Mouse (Mus musculus) macrophage (primary cell): Measurements from ENCODE around the gene Alg9. TPM values are rescaled to one million over a fixed set of nuclear protein-coding genes. Genes with fewer than 3 reads are reported as not detected.

Experiments
- H3K27ac ChIP-seq: fragments of 350-480 bp; formaldehyde crosslinking; 2 replicates; pipeline ENCODE4 v1.9.0; 2021
- H3K36me3 ChIP-seq: fragments of 350-480 bp; formaldehyde crosslinking; 2 replicates; pipeline ENCODE4 v1.9.0; 2021; ENCODE audit errors: inconsistent target
- H3K4me3 ChIP-seq: fragments of 350-480 bp; formaldehyde crosslinking; 2 replicates; pipeline ENCODE4 v1.9.0; 2021; ENCODE audit errors: inconsistent target
- H3K79me2 ChIP-seq: fragments of 350-480 bp; formaldehyde crosslinking; 2 replicates; pipeline ENCODE4 v1.9.0; 2021; ENCODE audit errors: inconsistent target
- WGBS: methylation state at CpG from one replicate; pipeline ENCODE4 v1.1.7; 2026; ENCODE audit warnings: inconsistent platforms; ENCODE audit not compliant: missing documents; 5-methylcytosine and 5-hydroxymethylcytosine counted together
- polyA plus RNA-seq: library from polyadenylated mRNA; stranded (reverse); fragments of 250-400 nt; gene quantifications from 3 replicates; pipeline ENCODE4 v1.2.4, GENCODE M21; 2018; ENCODE audit warnings: inconsistent platforms

Alg9 gene
- polyA plus RNA-seq, 1 experiment from 2014 or later: 15.5 TPM

DNA sequence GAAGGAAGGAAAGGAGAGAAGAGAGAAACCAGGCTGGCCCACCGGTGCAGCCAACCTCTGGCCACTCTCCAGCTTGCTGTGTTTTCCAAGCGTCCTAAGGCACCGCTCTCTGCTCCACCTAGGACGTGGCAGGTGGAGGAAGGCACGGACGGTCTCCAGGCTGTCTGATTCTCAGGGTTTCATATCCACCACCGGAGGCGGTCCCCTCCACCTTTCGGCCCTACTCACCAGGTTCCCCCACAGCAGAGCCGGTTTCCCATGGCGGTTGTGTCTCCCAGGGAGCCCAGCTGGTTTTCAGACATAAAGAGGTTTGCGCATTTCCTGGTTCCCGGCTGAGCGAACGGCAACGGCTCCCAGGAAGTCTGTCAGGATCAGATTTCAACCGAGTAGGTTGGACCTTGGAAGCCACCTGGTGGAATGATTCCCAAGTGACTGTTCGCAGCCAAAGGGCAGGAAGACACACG is 28.6 kb upstream of the Alg9 start, which contains the start of gene 2310030G06Rik:
2310030G06Rik (minus strand) TSS at position 323 of the 464 bp plus-strand sequence.
- 18% methylated on average over 19 of the region's 19 CpGs for WGBS
- no peaks in the 10 kb centered on the region for H3K79me2 ChIP-seq
- H3K4me3 ChIP-seq: no peak within 1 kb of the TSS

GRCm38 (mm10) chr9:50750706-50751105 is 24.1 kb upstream of the Alg9 start:
- H3K36me3 ChIP-seq: no peaks in the 10 kb centered on the region
- H3K27ac ChIP-seq: no peak overlapping the region
- H3K79me2 ChIP-seq: no peaks in the 10 kb centered on the region
- 95% methylated on average over 6 of the region's 6 CpGs for WGBS
- H3K4me3 ChIP-seq: no peak overlapping the region

More for the DNA sequence above, 28.6 kb upstream of the Alg9 start, which contains the start of gene 2310030G06Rik:
- Histone ChIP-seq H3K36me3 (no peaks in the 10 kb centered on the region), H3K27ac (no peak within 1 kb of the TSS)

GRCm38 (mm10) chr9:50751323-50751722 is 23.5 kb upstream of the Alg9 start, which contains the start of gene Cryab:
TSS of gene Cryab (plus strand) at chr9:50751325.
- Histone ChIP-seq H3K79me2 (no peaks in the 10 kb centered on the region), H3K36me3 (no peaks in the 10 kb centered on the region), H3K27ac (no peak within 1 kb of the TSS), H3K4me3 (no peak within 1 kb of the TSS)
- 76% methylated on average over 19 of the region's 22 CpGs for WGBS

DNA sequence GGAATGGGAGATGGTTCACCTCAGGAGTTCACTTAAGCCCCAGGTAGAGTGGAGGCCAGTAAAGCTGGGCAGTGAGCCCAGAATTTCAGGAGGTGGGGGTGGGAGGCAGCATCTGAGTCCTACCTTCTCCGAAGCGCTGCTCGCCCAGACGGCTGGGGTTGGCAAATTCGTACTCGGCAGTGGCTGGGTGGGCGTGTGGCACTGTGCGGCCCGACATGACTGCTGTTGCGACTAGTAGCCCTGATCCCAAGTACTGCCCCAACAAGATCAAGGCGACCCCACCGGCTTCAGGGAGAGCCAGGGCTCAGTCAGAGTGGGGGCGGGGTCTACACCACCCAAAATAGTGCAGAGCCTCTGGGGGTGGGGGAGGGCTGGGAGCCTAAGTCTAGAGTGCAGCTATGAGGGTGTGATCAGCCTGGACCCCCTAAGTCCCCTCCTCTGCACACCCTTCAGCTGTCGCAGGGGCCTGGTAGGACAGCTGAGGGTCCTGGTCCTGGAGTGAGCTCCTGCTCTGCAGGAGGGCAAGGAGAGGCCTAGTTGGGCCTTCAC is 22.7 kb upstream of the Alg9 start, which contains the start of gene Hspb2:
Hspb2 (minus strand) TSS at position 301 of the 549 bp plus-strand sequence.
- no peak within 1 kb of the TSS for H3K4me3 ChIP-seq
- no peaks in the 10 kb centered on the region for H3K79me2 ChIP-seq
- no peak within 1 kb of the TSS for H3K27ac ChIP-seq
- no peaks in the 10 kb centered on the region for H3K36me3 ChIP-seq
- 91% methylated on average over 14 of the region's 14 CpGs for WGBS

GRCm38 (mm10) chr9:50752784-50753615 is 21.8 kb upstream of the Alg9 start:
- WGBS: 91% methylated on average over 17 of the region's 17 CpGs
- Histone ChIP-seq H3K36me3 (no peaks in the 10 kb centered on the region), H3K4me3 (no peak overlapping the region), H3K27ac (no peak overlapping the region), H3K79me2 (no peaks in the 10 kb centered on the region)

GRCm38 (mm10) chr9:50753947-50754346 is 20.9 kb upstream of the Alg9 start:
- Histone ChIP-seq H3K27ac (no peak overlapping the region), H3K36me3 (no peaks in the 10 kb centered on the region), H3K79me2 (no peaks in the 10 kb centered on the region), H3K4me3 (no peak overlapping the region)
- WGBS: 73% methylated on average over 7 of the region's 7 CpGs

DNA sequence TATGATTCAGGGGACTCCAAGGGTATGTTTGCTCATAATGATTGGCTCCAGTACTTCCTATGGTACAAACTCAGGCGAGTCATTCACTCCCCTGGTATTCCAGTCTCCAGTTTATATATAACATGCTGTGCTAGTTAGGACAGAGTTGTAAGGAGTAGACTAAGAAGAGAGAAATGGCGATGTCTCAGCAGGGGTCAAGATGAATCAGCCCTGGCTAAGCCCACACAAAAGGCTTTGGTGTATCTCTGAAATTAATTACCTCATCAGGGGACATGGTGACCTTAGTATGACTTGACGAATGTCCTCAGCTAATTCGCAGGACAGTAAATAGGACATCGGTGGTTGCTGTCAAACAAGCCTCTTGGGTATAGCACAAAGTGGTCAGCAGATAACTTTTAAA is 18.1 kb upstream of the Alg9 start:
- Histone ChIP-seq H3K36me3 (no peaks in the 10 kb centered on the region), H3K79me2 (no peaks in the 10 kb centered on the region), H3K27ac (no peak overlapping the region), H3K4me3 (no peak overlapping the region)
- 80% methylated on average over 5 of the region's 5 CpGs for WGBS

DNA sequence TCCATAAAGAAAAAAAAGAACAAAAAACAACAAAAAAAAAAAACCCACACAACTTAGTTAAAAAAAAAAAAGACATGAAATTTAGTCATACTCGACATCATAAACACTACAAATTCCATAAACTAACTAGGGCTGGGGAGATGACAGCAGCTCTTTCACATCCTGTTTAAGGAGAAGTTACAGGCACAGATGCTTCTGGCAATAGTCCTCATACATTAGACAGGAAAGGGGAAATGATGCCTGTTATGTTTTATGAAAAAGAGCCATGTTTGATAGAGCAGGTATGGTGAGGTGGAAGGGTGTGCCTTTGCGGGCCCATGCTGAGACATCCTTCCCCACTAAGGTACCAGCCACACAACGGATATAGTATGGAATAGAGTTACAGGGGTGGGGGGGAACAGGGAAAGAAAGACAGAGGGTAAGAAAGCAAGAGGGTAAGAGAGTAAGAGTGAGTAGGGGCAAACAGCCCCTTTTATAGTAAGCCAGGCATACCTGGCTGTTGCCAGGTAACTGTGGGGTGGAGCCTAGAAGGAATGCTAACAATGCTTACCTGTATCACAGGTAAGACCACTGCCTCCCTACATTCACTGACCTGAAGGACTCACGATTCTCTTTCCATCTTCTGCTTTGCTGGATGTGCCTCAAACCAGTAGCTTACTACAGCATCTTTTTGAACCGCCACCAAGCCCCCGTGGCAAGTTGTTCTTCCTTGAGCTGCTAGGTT is 13.1 kb upstream of the Alg9 start:
- Histone ChIP-seq H3K36me3 (no peaks in the 10 kb centered on the region), H3K4me3 (no peak overlapping the region), H3K79me2 (no peaks in the 10 kb centered on the region), H3K27ac (no peak overlapping the region)
- WGBS: 71% methylated on average over 6 of the region's 6 CpGs

DNA sequence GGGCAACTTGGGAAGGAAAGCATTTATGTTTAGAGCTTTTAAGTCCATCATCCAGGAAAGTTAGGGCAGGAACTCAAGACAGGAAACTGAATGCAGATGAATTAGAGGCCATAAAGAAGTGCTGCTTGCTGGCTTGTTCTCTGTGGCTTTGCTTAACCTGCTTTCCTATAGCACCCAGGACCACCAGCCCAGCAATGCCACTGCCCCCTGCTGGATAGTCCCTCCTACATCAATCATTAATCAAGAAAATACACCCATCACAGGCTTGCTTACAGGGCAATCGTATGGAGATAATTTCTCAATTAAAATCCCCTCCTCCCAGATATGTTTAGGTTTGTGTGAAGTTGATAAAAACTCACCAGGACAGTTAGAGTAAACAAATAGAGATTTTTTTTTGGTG is 11.5 kb upstream of the Alg9 start:
- Histone ChIP-seq H3K4me3 (no peak overlapping the region), H3K36me3 (no peaks in the 10 kb centered on the region), H3K79me2 (no peaks in the 10 kb centered on the region), H3K27ac (no peak overlapping the region)
- 90% methylated on average over 1 of the region's 1 CpGs for WGBS

DNA sequence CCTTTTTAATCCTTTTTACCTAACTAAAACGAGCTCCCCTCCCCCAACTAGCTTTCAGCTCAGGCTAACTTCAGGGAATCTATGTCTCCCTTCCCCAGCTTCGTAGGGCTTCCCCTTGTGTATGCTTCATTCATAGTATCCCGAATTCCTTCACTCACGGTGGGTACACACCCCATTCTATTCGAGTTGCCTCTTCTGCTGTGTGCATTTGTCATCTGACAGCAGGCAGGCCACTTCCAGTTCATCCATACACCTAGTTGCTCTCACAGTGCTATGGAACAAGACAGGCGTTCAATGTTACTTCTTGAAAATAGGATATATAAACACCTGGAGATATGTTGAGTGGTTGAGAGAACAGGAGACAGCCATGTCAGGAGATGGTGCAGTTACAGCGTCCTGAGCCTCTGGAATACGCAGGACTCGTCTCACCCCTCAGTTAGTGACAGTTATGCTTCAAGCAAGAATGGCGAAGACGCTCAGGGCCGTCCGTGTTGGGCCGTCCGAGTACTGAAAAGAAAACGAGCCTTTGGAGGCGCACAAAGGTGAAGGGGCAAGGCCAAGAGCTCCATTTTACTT is 7.2 kb upstream of the Alg9 start:
- no peaks in the 10 kb centered on the region; the same call in 1 of the 2 replicates for H3K79me2 ChIP-seq
- peak overlapping the region; percentile 63 for H3K4me3 ChIP-seq
- WGBS: 4% methylated on average over 17 of the region's 17 CpGs
- no peaks in the 10 kb centered on the region for H3K36me3 ChIP-seq
- peak overlapping the region; percentile 76 for H3K27ac ChIP-seq

GRCm38 (mm10) chr9:50768107-50769002 is 6.5 kb upstream of the Alg9 start, which contains the start of gene Fdxacb1:
TSS of gene Fdxacb1 (plus strand) at chr9:50768236.
- H3K36me3 ChIP-seq: no peaks in the 10 kb centered on the region
- no peaks in the 10 kb centered on the region; the same call in 1 of the 2 replicates for H3K79me2 ChIP-seq
- 3% methylated on average over 59 of the region's 59 CpGs for WGBS
- H3K27ac ChIP-seq: peak within 1 kb of the TSS; percentile 76
- peak within 1 kb of the TSS; percentile 63 for H3K4me3 ChIP-seq

DNA sequence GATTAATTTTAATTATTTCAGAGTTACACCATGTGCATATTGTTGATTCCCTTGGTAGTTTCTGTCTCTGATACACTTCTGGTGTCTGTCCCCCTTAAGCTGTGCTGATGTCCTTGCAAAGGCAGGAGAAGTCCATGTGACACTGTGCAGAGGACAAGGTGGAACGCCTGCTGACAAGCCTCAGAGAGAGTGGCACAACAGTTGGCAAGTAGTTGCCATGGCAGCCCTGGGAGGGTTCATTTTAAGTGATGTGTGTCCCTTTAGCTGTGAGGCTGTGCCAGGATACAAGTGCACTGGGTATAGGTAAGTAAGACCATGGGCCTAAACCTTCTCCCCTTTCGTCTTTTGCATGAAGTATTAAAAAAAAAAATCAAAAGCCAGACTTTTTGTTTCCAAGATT is 4.8 kb upstream of the Alg9 start:
- no peaks in the 10 kb centered on the region for H3K36me3 ChIP-seq
- H3K4me3 ChIP-seq: no peak overlapping the region
- H3K27ac ChIP-seq: no peak overlapping the region
- no peaks in the 10 kb centered on the region; the same call in 1 of the 2 replicates for H3K79me2 ChIP-seq
- 100% methylated on average over 2 of the region's 2 CpGs for WGBS

DNA sequence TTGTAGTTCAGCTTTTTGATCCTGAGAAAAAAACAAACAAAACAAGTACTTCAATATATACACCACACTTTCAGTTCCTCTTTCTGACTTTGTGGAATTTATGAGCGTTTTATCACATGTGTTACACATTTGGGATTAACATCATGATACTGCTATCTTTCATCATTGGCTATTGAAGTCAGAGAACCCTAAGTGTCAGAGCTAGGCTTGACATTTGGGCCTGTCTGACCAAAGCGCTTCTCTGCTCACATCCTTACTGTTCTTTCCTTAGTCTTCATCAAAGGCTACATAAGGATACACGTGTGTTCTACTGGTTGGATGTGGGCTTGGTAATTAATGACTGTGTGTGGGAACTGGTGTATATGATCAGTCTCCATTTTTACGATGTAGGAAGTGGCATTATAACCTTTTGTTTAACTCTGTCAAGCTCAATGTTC is 775 bp upstream of the Alg9 start:
- H3K4me3 ChIP-seq: peak overlapping the region; percentile 45; the same call in 1 of the 2 replicates
- no peaks in the 10 kb centered on the region for H3K36me3 ChIP-seq
- no peaks in the 10 kb centered on the region; the same call in 1 of the 2 replicates for H3K79me2 ChIP-seq
- peak overlapping the region; percentile 65 for H3K27ac ChIP-seq
- 8% methylated on average over 4 of the region's 4 CpGs for WGBS
